Mouse (Mus musculus) stomach, embryonic 16.5 days (tissue): ENCODE data around the gene Tnfrsf14. TPM values are rescaled to one million over a fixed set of nuclear protein-coding genes. Genes with fewer than 3 reads are reported as not detected.

Experiments
- ATAC-seq: fragments of 200-750 bp; cut with Nextera tagmentation; 2 replicates; pipeline ENCODE4 v1.8.0; 2017; ENCODE audit warnings: moderate number of reproducible peaks, moderate TSS enrichment; ENCODE audit not compliant: insufficient read depth, low FRiP score
- H3K27ac ChIP-seq: fragments of 300-500 bp; sonication (generic); 2 replicates; pipeline ENCODE4 v1.5.1; 2014; ENCODE audit warnings: low read length
- H3K27me3 ChIP-seq: fragments of 300-500 bp; sonication (generic); 2 replicates; pipeline ENCODE4 v1.6.1; 2014; ENCODE audit warnings: low read length, control low read depth, mixed read lengths; ENCODE audit not compliant: control insufficient read depth, insufficient read depth
- H3K36me3 ChIP-seq: fragments of 300-500 bp; sonication (generic); 2 replicates; pipeline ENCODE4 v1.6.1; 2014; ENCODE audit warnings: low read length; ENCODE audit not compliant: control insufficient read depth, insufficient read depth
- H3K4me1 ChIP-seq: fragments of 300-500 bp; sonication (generic); 2 replicates; pipeline ENCODE4 v1.6.1; 2014; ENCODE audit warnings: low read length, control low read depth, mixed read lengths; ENCODE audit not compliant: control insufficient read depth, insufficient read depth
- H3K4me2 ChIP-seq: fragments of 300-500 bp; sonication (generic); 2 replicates; pipeline ENCODE4 v1.6.1; 2014; ENCODE audit warnings: low read depth, low read length, mixed read lengths
- H3K4me3 ChIP-seq: fragments of 300-500 bp; sonication (generic); replicated peaks from 2 replicates; pipeline ENCODE4 v1.5.1; 2014; ENCODE audit warnings: mild to moderate bottlenecking, low read length
- H3K9ac ChIP-seq: fragments of 300-500 bp; sonication (generic); 2 replicates; pipeline ENCODE4 v1.6.1; 2014; ENCODE audit warnings: low read length
- H3K9me3 ChIP-seq: fragments of 300-500 bp; sonication (generic); replicated peaks from 2 replicates; pipeline ENCODE4 v1.6.1; 2016; ENCODE audit warnings: low read length, control low read depth; ENCODE audit not compliant: control insufficient read depth
- WGBS: fragments of 180-500 bp; shearing (Covaris S2); extraction: QIAGEN DNeasy Blood & Tissue Kit; methylation state at CpG from one replicate; pipeline ENCODE4 v1.1.7; 2014; 5-methylcytosine and 5-hydroxymethylcytosine counted together
- polyA plus RNA-seq: library from polyadenylated mRNA; unstranded; fragments of >200 nt; fragmentation: Nextera tagmentation; extraction: Ambion mirVana; gene quantifications from 2 replicates; pipeline ENCODE4 v1.2.1, GENCODE M21; 2015

The Tnfrsf14 gene
- polyA plus RNA-seq, 1 experiment from 2014 or later: 4.6 TPM

- Histone ChIP-seq H3K9ac (no peak overlapping the region), H3K27me3 (peaks cover 54% of the 10 kb centered on the region), H3K36me3 (no peaks in the 10 kb centered on the region), H3K4me3 (no peak overlapping the region), H3K4me2 (no peak overlapping the region), H3K9me3 (no peaks in the 10 kb centered on the region), H3K4me1 (peaks cover 49% of the 10 kb centered on the region), H3K27ac (no peak overlapping the region)
- ATAC-seq: no peak
- WGBS: 87% methylated on average over 7 of the region's 7 CpGs
Measured at GRCm38 (mm10) chr4:154962683-154963082, 34.3 kb upstream of the Tnfrsf14 start.

- peaks cover 49% of the 10 kb centered on the region for H3K4me1 ChIP-seq
- peak overlapping the region; percentile 73 for H3K4me2 ChIP-seq
- H3K27me3 ChIP-seq: peaks cover 61% of the 10 kb centered on the region
- H3K4me3 ChIP-seq: peak overlapping the region; percentile 45
- H3K9me3 ChIP-seq: no peaks in the 10 kb centered on the region
- no peak overlapping the region for H3K9ac ChIP-seq
- no peaks in the 10 kb centered on the region for H3K36me3 ChIP-seq
- ATAC-seq: no peak
- no peak overlapping the region for H3K27ac ChIP-seq
- WGBS: 28% methylated on average over 13 of the region's 13 CpGs
Measured at GRCm38 (mm10) chr4:154961911-154962310, 33.5 kb upstream of the Tnfrsf14 start.

GRCm38 (mm10) chr4:154961226-154961738, 32.9 kb upstream of the Tnfrsf14 start:
- H3K4me2 ChIP-seq: peak overlapping the region; percentile 73
- no peak for ATAC-seq
- under 1% methylated on average over 47 of the region's 47 CpGs for WGBS
- H3K9ac ChIP-seq: peak overlapping the region; percentile 51
- peaks cover 63% of the 10 kb centered on the region for H3K27me3 ChIP-seq
- no peaks in the 10 kb centered on the region for H3K36me3 ChIP-seq
- H3K27ac ChIP-seq: no peak overlapping the region
- peaks cover 49% of the 10 kb centered on the region for H3K4me1 ChIP-seq
- no peaks in the 10 kb centered on the region for H3K9me3 ChIP-seq
- H3K4me3 ChIP-seq: peak overlapping the region; percentile 45

GRCm38 (mm10) chr4:154960690-154961225, 32.4 kb upstream of the Tnfrsf14 start, which contains the start of gene Hes5:
Hes5 (plus strand) TSS chr4:154960923.
- peaks cover 67% of the 10 kb centered on the region for H3K27me3 ChIP-seq
- no peak within 1 kb of the TSS for H3K27ac ChIP-seq
- WGBS: under 1% methylated on average over 65 of the region's 65 CpGs

DNA sequence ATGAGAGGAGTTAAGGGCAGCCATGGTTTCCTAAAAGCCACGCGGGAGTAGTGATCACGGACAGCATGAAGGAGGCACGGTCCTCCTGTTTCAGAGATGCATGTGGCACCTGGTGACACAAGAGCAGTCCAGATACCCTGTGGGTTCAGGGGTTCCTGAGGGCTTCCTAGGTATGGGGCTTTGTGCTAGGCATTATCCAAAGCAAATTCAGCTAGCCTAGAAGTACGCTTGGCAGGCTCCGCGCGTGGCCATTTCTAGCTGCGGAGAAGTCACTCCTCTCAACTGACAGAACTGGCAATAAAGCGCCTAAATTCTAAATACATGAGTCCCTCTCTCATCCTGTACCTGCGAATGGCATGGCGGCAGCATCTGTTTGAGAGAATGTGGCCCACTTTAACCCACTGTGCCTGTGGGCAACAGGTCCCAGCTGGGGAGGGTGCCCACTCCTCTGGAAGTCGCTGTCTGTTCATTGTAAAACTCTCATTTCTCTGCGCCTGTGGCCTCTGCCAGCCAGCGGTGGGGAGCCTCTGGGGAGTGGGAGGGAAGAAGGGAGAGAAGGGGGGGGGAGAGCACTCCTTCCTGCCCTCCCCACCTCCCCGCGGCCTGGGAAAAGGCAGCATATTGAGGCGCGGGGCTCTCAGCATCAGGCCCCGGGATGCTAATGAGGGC, 31.8 kb upstream of the Tnfrsf14 start:
- H3K9ac ChIP-seq: peak overlapping the region; percentile 51; the same call in 1 of the 2 replicates
- peaks cover 70% of the 10 kb centered on the region for H3K27me3 ChIP-seq
- H3K4me1 ChIP-seq: peaks cover 38% of the 10 kb centered on the region
- ATAC-seq: no peak
- no peaks in the 10 kb centered on the region for H3K9me3 ChIP-seq
- H3K4me2 ChIP-seq: peak overlapping the region; percentile 73
- WGBS: 29% methylated on average over 20 of the region's 20 CpGs
- no peak overlapping the region for H3K27ac ChIP-seq
- peak overlapping the region; percentile 45 for H3K4me3 ChIP-seq
- no peaks in the 10 kb centered on the region for H3K36me3 ChIP-seq

More at GRCm38 (mm10) chr4:154960690-154961225, 32.4 kb upstream of the Tnfrsf14 start, which contains the start of gene Hes5:
- peak within 1 kb of the TSS; percentile 45 for H3K4me3 ChIP-seq
- H3K36me3 ChIP-seq: no peaks in the 10 kb centered on the region
- no peaks in the 10 kb centered on the region for H3K9me3 ChIP-seq
- peaks cover 44% of the 10 kb centered on the region for H3K4me1 ChIP-seq
- ATAC-seq: no peak
- H3K9ac ChIP-seq: peak within 1 kb of the TSS; percentile 51
- peak within 1 kb of the TSS; percentile 73 for H3K4me2 ChIP-seq

DNA sequence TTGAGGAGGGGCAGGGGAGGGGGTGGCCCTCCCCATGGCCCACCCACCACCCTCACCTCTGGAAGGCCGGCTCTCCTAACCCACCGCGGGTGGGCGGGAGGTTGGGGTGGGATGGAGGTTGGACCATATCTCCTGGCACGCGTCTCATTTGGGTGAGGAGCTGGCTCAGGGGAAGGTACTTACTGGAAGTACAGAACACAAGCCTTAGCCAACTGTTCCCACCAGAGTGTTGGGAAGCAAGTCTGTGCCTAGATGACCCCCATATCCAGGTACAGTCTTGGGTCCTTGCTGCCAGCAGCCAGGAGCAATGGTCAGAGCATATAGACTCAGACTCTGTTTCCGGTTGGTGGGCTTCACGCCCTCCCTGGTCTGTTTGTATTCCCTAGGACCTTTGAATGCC, 30.3 kb upstream of the Tnfrsf14 start:
- Histone ChIP-seq H3K36me3 (no peaks in the 10 kb centered on the region), H3K9ac (no peak overlapping the region), H3K27me3 (peaks cover 82% of the 10 kb centered on the region), H3K9me3 (no peaks in the 10 kb centered on the region), H3K4me2 (peak overlapping the region; percentile 34; the same call in 1 of the 2 replicates), H3K4me3 (no peak overlapping the region), H3K4me1 (peaks cover 33% of the 10 kb centered on the region), H3K27ac (no peak overlapping the region)
- ATAC-seq: no peak
- WGBS: 23% methylated on average over 8 of the region's 8 CpGs

DNA sequence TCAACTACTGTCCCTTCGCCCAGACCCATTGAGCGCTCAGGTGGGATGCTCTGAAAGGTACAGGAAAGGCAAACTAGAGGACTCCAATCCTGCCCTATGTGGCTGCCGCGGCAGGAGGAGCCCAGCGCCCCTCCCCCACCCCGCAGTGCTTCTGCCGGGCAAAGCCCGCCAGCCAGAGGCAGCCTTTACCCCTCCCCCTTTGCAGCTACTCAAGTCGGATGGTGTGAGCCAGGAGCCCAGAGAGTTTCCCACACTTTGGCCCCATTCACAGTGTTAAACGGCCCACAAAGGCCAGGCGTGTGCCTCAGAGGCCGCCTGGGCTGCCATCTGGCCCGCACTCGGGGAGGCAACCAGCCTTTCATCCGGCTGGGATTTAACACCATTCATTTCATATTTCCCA, 29.8 kb upstream of the Tnfrsf14 start:
- Histone ChIP-seq H3K4me3 (no peak overlapping the region), H3K9ac (no peak overlapping the region), H3K9me3 (no peaks in the 10 kb centered on the region), H3K27me3 (peaks cover 85% of the 10 kb centered on the region), H3K4me2 (peak overlapping the region; percentile 34), H3K27ac (no peak overlapping the region), H3K36me3 (no peaks in the 10 kb centered on the region), H3K4me1 (peaks cover 28% of the 10 kb centered on the region)
- 4% methylated on average over 15 of the region's 15 CpGs for WGBS
- no peak for ATAC-seq

- no peaks in the 10 kb centered on the region for H3K9me3 ChIP-seq
- H3K4me1 ChIP-seq: peaks cover 26% of the 10 kb centered on the region
- no peaks in the 10 kb centered on the region for H3K36me3 ChIP-seq
- H3K27me3 ChIP-seq: peaks cover 85% of the 10 kb centered on the region
- H3K4me2 ChIP-seq: no peak overlapping the region
- 44% methylated on average over 13 of the region's 13 CpGs for WGBS
- ATAC-seq: no peak
- no peak overlapping the region for H3K4me3 ChIP-seq
- H3K9ac ChIP-seq: no peak overlapping the region
- no peak overlapping the region for H3K27ac ChIP-seq
Measured at GRCm38 (mm10) chr4:154957289-154957993, 29.1 kb upstream of the Tnfrsf14 start.

DNA sequence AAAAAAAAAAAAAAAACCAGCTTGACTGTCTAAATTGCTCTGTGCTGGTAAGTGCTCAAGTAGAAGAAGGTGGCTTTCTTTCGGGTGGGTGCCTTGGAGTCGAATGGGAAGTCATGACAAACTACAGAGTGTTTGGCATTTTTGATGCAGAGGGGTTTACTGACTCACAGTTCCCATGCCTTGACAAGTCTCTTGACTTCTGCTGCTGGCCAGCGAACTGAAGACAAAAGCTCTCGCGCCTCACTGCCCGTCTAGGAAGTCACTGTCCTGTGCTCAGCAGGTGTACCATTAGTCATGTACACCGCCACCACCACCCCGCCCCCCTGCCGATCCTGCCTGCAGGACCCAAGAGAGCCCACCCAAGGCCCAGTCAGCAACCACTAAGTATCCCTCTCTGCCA, 28.2 kb upstream of the Tnfrsf14 start:
- H3K4me1 ChIP-seq: peaks cover 21% of the 10 kb centered on the region
- H3K4me2 ChIP-seq: no peak overlapping the region
- ATAC-seq: no peak
- no peaks in the 10 kb centered on the region for H3K9me3 ChIP-seq
- H3K4me3 ChIP-seq: no peak overlapping the region
- H3K27me3 ChIP-seq: peaks cover 85% of the 10 kb centered on the region
- H3K27ac ChIP-seq: no peak overlapping the region
- WGBS: 49% methylated on average over 9 of the region's 9 CpGs
- H3K36me3 ChIP-seq: no peaks in the 10 kb centered on the region
- H3K9ac ChIP-seq: no peak overlapping the region
